Mouse (Mus musculus) cerebellum, adult 9-10 months (tissue): Measurements from ENCODE around the gene Chl1.

Source experiments
- DNase-seq: peaks from one replicate; pipeline ENCODE4 v3.0.0; 2022

The Chl1 gene

GRCm38 (mm10) chr6:103674332-103674731, 163.9 kb downstream of the Chl1 start:
- peak; percentile 96 for DNase-seq

- no peak for DNase-seq
Observed at GRCm38 (mm10) chr6:103675145-103675544, 164.8 kb downstream of the Chl1 start.

- no peak for DNase-seq
Observed at GRCm38 (mm10) chr6:103676664-103677063, 166.3 kb downstream of the Chl1 start.

GRCm38 (mm10) chr6:103677072-103677471, 166.7 kb downstream of the Chl1 start:
- no peak for DNase-seq

GRCm38 (mm10) chr6:103682854-103683574, 172.6 kb downstream of the Chl1 start:
- DNase-seq, result peak; percentile 88

DNA sequence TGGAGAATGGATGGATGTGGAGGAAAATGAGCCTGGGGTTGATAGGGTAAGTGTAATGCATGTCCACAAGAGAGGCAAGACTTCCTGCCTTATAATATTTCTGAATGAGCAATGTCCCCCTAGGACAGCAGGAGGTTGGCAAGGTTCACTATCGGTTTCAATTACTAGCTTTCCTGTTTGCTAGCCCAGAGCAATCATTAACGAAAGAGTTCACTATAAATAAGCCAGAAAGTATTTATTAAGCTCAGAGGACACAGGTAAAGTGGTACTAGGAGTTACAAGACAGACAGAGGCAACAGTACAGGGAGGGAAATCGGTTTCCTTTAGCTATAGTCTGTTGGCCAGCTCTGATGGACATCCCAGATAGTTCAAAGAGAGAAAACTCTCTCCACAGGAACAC, 182.1 kb downstream of the Chl1 start:
- DNase-seq, result no peak

DNA sequence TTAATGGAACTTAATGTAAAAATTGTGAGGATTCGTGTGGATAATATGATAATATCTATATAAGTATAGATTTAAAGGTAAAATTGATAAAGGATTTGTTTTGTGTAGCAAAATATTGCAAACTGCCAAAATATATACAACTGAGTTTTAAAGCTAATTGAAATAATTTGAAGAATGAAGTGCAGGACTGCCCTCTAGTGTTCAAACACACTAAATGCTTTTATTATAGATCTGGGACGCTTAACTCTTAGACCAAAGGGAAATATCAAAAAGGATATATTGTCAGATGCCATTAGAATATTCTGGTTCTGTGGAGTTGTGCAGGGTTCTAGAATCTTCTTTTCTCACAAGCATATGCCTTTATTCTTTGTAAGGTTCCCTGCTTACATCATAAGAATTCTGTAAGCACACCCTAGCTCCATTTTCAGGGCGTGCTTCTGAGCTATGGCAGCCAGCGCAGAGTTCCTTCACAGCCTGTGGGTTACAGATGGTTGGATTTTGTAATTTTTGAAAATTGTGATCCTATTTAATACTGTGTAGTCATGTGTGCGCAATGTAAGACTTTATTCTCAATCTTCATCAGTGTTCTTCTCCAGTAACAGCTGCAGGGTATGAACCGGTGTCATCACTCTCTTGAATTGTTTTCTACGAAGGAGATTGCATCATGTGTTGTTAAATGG, 187.1 kb downstream of the Chl1 start:
- peak; percentile 51 for DNase-seq

DNA sequence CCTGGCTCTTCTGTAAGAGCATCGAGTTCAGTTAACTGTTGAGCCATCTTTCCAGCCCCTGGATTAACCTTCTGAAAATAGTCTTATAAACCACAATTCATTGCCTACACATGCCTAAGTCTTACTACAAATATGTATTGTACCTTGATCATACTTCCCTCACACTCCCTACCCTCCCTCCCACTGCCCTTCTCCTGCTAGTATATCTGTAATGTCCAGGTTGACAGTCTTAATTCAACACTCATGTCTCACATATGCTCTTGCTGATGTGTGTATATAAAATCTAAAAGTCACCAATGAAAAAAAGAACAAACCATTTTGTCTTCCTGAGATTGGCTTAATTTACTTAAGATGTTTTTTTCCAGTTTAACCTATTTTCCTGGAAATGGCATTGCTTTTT, 189.1 kb downstream of the Chl1 start:
- DNase-seq, result no peak

DNA sequence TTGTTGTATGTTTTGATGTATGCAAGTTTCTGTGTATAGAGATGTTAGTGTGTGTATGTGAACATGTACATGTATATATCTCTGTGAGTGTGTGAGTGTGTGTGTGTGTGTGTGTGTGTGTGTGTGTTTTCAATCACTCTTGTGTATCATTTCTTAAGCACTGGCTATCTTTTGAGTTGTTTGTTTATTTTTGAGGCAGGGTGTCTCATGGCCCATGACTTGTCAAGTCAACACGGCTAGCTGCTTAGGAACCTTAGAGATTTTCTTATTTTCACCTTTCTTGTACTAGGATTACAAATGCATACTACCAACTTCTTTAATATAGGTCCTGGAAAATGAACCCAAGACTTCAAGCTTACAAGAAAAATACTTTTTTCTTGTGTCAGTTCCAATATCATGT, 189.5 kb downstream of the Chl1 start:
- DNase-seq, result no peak

GRCm38 (mm10) chr6:103700336-103700735, 189.9 kb downstream of the Chl1 start:
- DNase-seq, result no peak

- no peak for DNase-seq
Observed at GRCm38 (mm10) chr6:103706366-103706765, 196.0 kb downstream of the Chl1 start.

- no peak for DNase-seq
Observed at GRCm38 (mm10) chr6:103739291-103739690, 228.9 kb downstream of the Chl1 start.

DNA sequence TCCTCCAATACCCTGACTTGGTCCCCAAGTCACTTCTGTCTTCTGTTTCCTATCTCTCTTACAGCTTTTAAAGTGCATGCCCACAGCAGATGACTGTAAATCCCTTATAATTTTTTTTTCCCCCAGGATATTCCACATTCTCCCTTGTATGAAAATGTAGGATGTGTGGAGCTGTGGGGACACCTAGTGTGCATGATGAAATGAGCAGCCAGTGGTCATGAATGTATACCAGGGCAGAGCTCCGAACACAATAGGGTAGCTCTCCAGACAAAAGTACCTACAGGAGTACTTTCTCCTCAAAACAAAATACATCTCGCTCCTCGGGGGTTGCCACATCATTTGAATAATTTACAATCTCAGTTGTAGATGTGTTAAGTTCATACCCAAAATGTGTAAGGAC, 232.4 kb downstream of the Chl1 start:
- DNase-seq, result no peak

DNA sequence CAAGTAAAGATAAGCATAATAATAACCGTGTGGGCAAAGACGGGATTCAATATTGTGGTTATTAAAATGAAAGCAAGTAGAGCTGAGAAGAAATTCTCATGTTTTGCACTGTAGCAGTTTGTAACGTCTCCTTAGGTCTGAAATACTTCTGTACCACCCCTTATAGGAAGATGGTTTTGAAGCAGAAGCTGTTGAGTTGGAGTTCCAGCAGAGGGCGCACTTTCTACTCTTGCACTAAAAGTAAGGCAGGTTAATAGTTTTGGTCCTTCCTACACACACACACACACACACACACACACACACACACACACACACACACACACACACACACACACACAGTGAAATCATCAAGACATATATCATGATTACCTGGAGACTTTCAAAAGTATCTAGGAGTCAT, 235.7 kb downstream of the Chl1 start:
- peak; percentile 7 for DNase-seq

- DNase-seq, result no peak
Observed at GRCm38 (mm10) chr6:103749122-103749773, 238.9 kb downstream of the Chl1 start.

- no peak for DNase-seq
Observed at GRCm38 (mm10) chr6:103753891-103754290, 243.5 kb downstream of the Chl1 start.

DNA sequence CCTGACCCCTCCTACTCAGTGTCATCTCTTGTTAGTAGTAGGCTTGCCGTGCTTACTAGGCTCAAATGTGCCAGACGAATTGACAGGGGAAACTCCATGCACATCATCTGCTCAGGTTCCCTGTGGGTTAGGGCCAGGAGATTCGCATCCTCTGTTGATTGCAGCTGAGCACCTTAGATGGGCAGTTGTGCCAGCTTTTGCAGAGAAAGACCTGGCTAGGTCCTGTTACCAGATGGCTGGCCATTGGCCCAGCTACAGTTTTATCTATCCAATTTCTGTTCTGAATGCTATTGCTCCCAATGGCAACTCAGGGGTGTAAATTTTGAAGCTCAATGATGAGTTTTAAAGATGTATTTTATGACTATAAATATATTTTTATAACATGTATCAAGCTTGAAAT, 256.4 kb downstream of the Chl1 start:
- DNase-seq, result no peak

DNA sequence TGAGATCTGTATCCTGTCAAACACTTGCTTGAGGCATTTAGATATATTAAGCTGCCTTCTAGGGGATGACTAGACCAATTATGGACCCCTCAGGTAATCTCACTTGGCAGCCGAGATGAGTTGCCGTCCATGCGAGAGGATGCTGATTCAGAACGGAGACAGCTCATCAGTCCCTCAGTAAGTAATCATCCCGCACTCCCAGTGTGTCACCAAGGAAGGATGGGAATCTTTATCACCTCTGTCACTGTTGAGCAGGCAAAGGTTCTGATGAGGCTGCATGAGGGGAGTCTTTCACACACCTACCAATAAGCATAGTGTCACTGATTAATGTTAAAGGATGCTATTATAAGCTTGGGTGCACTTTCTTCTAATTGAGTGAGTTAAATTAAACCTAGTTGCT, 270.7 kb downstream of the Chl1 start:
- no peak for DNase-seq

GRCm38 (mm10) chr6:103791077-103791632, 280.8 kb downstream of the Chl1 start:
- DNase-seq, result no peak

DNA sequence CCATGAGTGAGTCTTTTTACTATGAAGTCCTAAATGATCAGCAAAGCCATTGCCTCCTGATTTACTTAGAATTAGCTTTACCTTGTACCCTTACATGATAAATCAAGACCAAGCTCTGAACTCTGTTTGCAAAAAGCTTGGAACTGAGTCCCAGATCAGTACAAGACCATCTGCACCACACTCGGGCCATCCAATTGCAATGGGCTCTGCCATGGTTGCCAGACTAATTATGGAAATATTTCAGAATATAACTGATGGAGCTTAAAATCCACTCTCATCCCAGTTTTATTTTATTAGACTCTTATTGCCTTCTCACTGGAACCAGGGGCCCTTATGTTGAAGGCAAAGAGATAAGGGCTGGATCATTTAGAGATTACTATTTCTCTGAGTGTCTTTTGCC, 284.9 kb downstream of the Chl1 start:
- no peak for DNase-seq
